8 mouse cellular contexts compared by ENCODE assay signal in genomic region chr9:55938618-55938985, GRCm38 (mm10). TPM values are rescaled to one million over a fixed set of nuclear protein-coding genes. Genes with fewer than 3 reads are reported as not detected.
DNase-seq lines count a peak whose midpoint lies in the region; ATAC-seq and TF ChIP-seq lines count a peak whose summit lies in the region.

No protein-coding gene starts in this region.

- WGBS in limb, embryonic 12.5 days = 53% methylated on average over 6 of the region's 6 CpGs
- 22% methylated on average over 6 of the region's 6 CpGs for WGBS in stomach, embryonic 15.5 days

- peak overlapping the region; percentile 99 for H3K4me3 ChIP-seq in gastrocnemius, adult 2 months
- peak overlapping the region; percentile 71 for H3K4me3 ChIP-seq in limb, embryonic 12.5 days (replicated peaks)
- peak overlapping the region; percentile 75 for H3K4me3 ChIP-seq in stomach, embryonic 15.5 days (replicated peaks)

- H3K27ac ChIP-seq in gastrocnemius, adult 2 months = peak overlapping the region; percentile 89
- H3K27ac ChIP-seq in limb, embryonic 12.5 days = no peak overlapping the region
- peak overlapping the region; percentile 84; the same call in 1 of the 2 replicates for H3K27ac ChIP-seq in stomach, embryonic 15.5 days

- H3K27me3 ChIP-seq in limb, embryonic 12.5 days = no peaks in the 10 kb centered on the region
- no peaks in the 10 kb centered on the region for H3K27me3 ChIP-seq in stomach, embryonic 15.5 days (replicated peaks)

- peaks cover 21% of the 10 kb centered on the region for H3K4me1 ChIP-seq in limb, embryonic 12.5 days (replicated peaks)
- H3K4me1 ChIP-seq in stomach, embryonic 15.5 days = peaks cover 8% of the 10 kb centered on the region

- no peak for TF ChIP-seq CTCF in gastrocnemius, adult 2 months (IDR thresholded peaks at IDR 0.05)

- H3K36me3 ChIP-seq in limb, embryonic 12.5 days = 0 out of 2 replicates have a peak, but pooled peaks cover 3% of the 10 kb centered on the region
- H3K36me3 ChIP-seq in stomach, embryonic 15.5 days = no peaks in the 10 kb centered on the region

- intact Hi-C loops in gastrocnemius, adult 2 months (cut with DNase I) = no loop called here
- intact Hi-C loops in gastrocnemius, postnatal 36 days (cut with DNase I) = no loop called here

- no peak for ATAC-seq in limb, embryonic 12.5 days (ENCODE audit: insufficient number of reproducible peaks, insufficient read depth, low FRiP score, low TSS enrichment, low read depth)
- ATAC-seq in stomach, embryonic 15.5 days (ENCODE audit: insufficient read depth, low FRiP score, low read depth) = no peak
- ATAC-seq in cerebellum, adult (ENCODE audit: insufficient number of reproducible peaks, low FRiP score, low TSS enrichment) = no peak

- no peaks in the 10 kb centered on the region for H3K9me3 ChIP-seq in limb, embryonic 12.5 days
- H3K9me3 ChIP-seq in stomach, embryonic 15.5 days = no peaks in the 10 kb centered on the region

- H3K4me2 ChIP-seq in limb, embryonic 12.5 days = peak overlapping the region; percentile 61
- H3K4me2 ChIP-seq in stomach, embryonic 15.5 days = peak overlapping the region; percentile 56

- DNase-seq in gastrocnemius, adult 2 months = no peak
- no peak for DNase-seq in gastrocnemius, postnatal 36 days
- peak; percentile 23 for DNase-seq in thymus, postnatal 0 days (ENCODE audit: low spot score)
- no peak for DNase-seq in thymus, adult 18-20 months
- no peak for DNase-seq in embryo, embryonic 10 days (ENCODE audit: low spot score)

- H3K9ac ChIP-seq in limb, embryonic 12.5 days (replicated peaks) = peak overlapping the region; percentile 82
- H3K9ac ChIP-seq in stomach, embryonic 15.5 days = peak overlapping the region; percentile 52; the same call in 1 of the 2 replicates

RNA-seq across cellular contexts. Expression of gene Scaper, which starts 0.7 kb away (rescaled TPM):
- 1 to 10 TPM; 8.2 to 9.0 TPM for total RNA-seq in gastrocnemius, adult 2 months (2021)
- 1 to 10 TPM; 6.9 to 7.5 TPM for total RNA-seq in gastrocnemius, postnatal 36 days (2021)
- polyA plus RNA-seq in thymus, postnatal 0 days (2015; fragmentation: Nextera tagmentation; extraction: Ambion mirVana) = 7.6 and 9.2 TPM in 2 replicates
- 11.8 and 12.2 TPM in 2 replicates for polyA plus RNA-seq in limb, embryonic 12.5 days (2016; fragmentation: Nextera tagmentation; extraction: Ambion mirVana)
- 9.6 and 10.1 TPM in 2 replicates for polyA plus RNA-seq in stomach, embryonic 15.5 days (2015; fragmentation: Nextera tagmentation; extraction: Ambion mirVana)
